Mouse (Mus musculus): ENCODE measurements around the gene Ankrd31. TPM values are rescaled to one million over a fixed set of nuclear protein-coding genes. Genes with fewer than 3 reads are reported as not detected.
"Not testable (repeated sequence)": the region's sequence is repeated elsewhere in the genome, so short reads cannot be mapped to it uniquely, and the experiment has no call there.

Ankrd31 gene
- polyA plus RNA-seq, 1 experiment from 2014 or later: not detected

DNA sequence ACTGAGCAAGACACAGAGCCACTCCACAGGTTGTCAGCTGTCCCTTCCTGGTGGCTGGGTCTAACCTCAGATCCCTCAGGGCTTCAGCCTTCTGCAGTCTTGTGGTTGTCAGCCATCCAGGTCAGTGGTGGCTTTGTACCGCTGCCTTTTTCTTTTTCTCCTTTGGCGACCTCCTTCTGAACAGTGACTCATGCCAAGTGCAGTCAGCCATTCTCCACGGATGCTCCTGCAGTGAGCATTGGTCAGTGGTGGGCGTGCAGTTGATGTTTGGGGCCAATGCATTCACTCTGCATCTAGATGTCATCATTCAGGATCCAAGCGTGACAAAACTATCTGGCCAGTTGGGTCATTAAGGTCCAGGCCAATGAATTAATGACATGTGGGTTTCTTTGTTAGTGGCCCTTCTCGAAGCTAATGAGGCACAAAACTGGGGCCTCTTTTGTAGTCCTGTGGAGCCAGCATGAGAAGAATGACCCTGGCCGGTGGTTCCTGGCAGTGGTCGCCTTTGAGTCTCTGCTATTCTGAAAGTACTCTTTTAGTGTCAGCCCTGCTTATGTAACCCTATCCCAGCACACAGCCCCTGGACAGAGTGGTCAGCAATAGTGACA, 180.5 kb downstream of the Ankrd31 start:
- WGBS: 9% methylated on average over 8 of the region's 8 CpGs
- 0 out of 2 replicates have a peak, but pooled peaks cover 7% of the 10 kb centered on the region for H3K4me1 ChIP-seq (replicated peaks; ENCODE audit: control insufficient read depth, insufficient read depth, low read length)
- H3K36me3 ChIP-seq (replicated peaks; ENCODE audit: control insufficient read depth, insufficient read depth): no peaks in the 10 kb centered on the region
- H3K4me3 ChIP-seq (replicated peaks; ENCODE audit: low read length): no peak overlapping the region
- H3K27me3 ChIP-seq (ENCODE audit: control insufficient read depth, insufficient read depth, low read length): peaks cover 42% of the 10 kb centered on the region
- DNase-seq (ENCODE audit: low spot score) (no peak), ATAC-seq (ENCODE audit: low FRiP score) (no peak)
- H3K4me2 ChIP-seq (replicated peaks): no peak overlapping the region
- H3K9me3 ChIP-seq (ENCODE audit: control insufficient read depth, low read length): no peaks in the 10 kb centered on the region
- H3K9ac ChIP-seq: no peak overlapping the region
- H3K27ac ChIP-seq: no peak overlapping the region

DNA sequence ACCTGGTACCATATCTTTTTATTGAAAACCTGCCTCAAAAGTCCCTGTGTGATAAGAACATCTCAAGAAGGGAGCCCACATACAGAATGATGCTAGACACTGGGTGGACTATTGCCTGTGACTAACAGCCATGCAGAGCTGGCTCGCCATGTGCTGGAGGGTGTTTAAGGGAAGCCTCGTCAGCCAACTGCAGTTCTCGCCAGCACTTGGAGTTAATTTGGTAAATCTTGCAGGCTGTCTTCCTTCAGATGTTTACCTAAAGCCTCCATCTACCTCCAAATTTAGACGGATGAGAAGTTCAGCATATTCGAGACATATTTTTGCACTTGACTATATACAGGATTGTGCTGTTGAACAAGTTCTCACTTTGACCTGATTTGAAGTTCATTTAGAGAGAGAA, 184.7 kb downstream of the Ankrd31 start:
- DNase-seq (ENCODE audit: low spot score) (no peak), ATAC-seq (ENCODE audit: low FRiP score) (no peak)
- Histone ChIP-seq H3K9me3 (ENCODE audit: control insufficient read depth, low read length) (no peaks in the 10 kb centered on the region), H3K4me2 (replicated peaks) (no peak overlapping the region), H3K27ac (no peak overlapping the region), H3K4me3 (replicated peaks; ENCODE audit: low read length) (no peak overlapping the region), H3K27me3 (ENCODE audit: control insufficient read depth, insufficient read depth, low read length) (peaks cover 2% of the 10 kb centered on the region; the same call in 1 of the 2 replicates), H3K36me3 (replicated peaks; ENCODE audit: control insufficient read depth, insufficient read depth) (no peaks in the 10 kb centered on the region), H3K9ac (no peak overlapping the region), H3K4me1 (replicated peaks; ENCODE audit: control insufficient read depth, insufficient read depth, low read length) (no peaks in the 10 kb centered on the region)
- 97% methylated on average over 5 of the region's 5 CpGs for WGBS

DNA sequence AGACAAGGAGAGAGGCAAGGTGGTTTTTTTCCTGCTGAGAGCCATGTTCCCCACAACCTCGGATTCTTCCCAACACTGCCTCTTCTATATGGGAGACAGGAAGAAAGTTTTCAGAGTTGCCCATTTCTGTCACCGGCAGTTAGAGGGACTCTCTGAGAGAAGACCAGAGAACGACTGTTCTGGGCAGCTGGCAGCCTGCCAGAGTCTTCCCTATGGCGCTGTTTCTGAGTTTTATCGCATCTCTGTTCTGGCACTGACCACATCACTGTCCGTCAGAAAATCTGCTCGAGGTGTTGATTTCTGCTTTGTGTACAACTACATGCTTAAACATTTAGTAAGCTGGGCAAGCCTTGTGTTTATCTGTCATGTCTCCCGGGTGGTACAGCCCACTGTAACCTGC, 185.3 kb downstream of the Ankrd31 start:
- H3K4me2 ChIP-seq (replicated peaks): no peak overlapping the region

DNA sequence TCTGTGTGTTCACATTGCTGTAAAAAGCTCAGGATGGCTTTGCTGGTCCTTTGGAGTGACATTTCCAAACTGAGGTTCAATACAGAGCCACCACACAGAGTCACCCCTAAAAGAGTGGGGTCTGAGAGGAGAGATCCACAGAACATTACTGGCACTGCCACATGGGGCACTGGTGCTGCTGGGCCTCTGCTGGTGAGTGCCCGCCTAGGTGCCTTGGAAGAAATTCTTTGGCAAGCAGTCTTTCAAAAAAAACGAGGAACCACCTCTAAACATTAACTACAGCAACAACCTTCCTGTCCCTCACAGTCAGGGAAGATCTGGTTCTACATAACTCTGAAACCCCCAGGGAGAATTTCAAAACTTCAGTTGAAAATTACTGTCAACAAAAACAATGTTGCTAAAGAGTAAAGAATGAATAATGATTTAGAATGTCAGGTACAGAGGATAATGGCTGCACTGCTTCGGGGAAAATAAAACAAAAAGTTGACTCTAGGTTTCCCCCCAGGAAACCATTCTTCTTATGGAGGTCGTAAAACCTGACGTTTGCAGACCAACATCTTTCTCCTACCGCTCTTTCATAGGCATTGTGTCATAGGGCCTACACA, 188.2 kb downstream of the Ankrd31 start:
- no peaks in the 10 kb centered on the region for H3K4me1 ChIP-seq (replicated peaks; ENCODE audit: control insufficient read depth, insufficient read depth, low read length)
- DNase-seq (ENCODE audit: low spot score) (no peak), ATAC-seq (ENCODE audit: low FRiP score) (no peak)
- H3K27me3 ChIP-seq (ENCODE audit: control insufficient read depth, insufficient read depth, low read length): no peaks in the 10 kb centered on the region
- H3K27ac ChIP-seq: no peak overlapping the region
- WGBS: 49% methylated on average over 6 of the region's 6 CpGs
- H3K9ac ChIP-seq: no peak overlapping the region
- no peaks in the 10 kb centered on the region for H3K36me3 ChIP-seq (replicated peaks; ENCODE audit: control insufficient read depth, insufficient read depth)
- no peaks in the 10 kb centered on the region for H3K9me3 ChIP-seq (ENCODE audit: control insufficient read depth, low read length)
- H3K4me2 ChIP-seq (replicated peaks): no peak overlapping the region
- H3K4me3 ChIP-seq (replicated peaks; ENCODE audit: low read length): no peak overlapping the region

More for the DNA sequence above, 185.3 kb downstream of the Ankrd31 start:
- Histone ChIP-seq H3K4me3 (replicated peaks; ENCODE audit: low read length) (no peak overlapping the region), H3K4me1 (replicated peaks; ENCODE audit: control insufficient read depth, insufficient read depth, low read length) (no peaks in the 10 kb centered on the region), H3K27me3 (ENCODE audit: control insufficient read depth, insufficient read depth, low read length) (no peaks in the 10 kb centered on the region), H3K36me3 (replicated peaks; ENCODE audit: control insufficient read depth, insufficient read depth) (no peaks in the 10 kb centered on the region), H3K9ac (no peak overlapping the region), H3K27ac (no peak overlapping the region), H3K9me3 (ENCODE audit: control insufficient read depth, low read length) (no peaks in the 10 kb centered on the region)
- 61% methylated on average over 8 of the region's 8 CpGs for WGBS
- no peak for ATAC-seq (ENCODE audit: low FRiP score)
- no peak for DNase-seq (ENCODE audit: low spot score)

DNA sequence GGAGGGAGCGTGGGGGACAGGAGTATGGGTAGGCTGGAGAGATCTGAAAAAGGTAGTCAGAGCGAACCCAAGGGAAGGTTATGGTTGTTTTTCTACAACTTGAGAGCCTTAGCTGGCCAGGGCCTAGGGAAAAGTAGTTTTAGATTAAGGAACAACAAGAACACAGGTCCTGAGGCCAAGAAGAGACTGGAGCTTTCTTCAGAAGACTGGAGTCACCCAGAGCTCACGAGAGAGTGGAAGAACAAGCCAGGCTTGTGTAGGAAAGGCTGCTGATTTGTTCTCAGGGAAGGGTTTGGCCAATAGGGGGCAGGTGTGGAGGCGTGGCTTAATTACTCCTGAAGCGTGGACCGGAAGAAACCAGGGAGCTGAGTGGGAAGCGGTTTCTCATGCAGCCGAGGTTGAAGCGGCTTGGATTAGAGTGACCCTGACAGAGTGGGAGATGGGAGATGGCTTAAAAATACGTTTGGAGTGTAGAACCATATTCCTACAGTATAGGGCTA, 189.0 kb downstream of the Ankrd31 start:
- H3K36me3 ChIP-seq (replicated peaks; ENCODE audit: control insufficient read depth, insufficient read depth): no peaks in the 10 kb centered on the region
- 72% methylated on average over 10 of the region's 10 CpGs for WGBS

DNA sequence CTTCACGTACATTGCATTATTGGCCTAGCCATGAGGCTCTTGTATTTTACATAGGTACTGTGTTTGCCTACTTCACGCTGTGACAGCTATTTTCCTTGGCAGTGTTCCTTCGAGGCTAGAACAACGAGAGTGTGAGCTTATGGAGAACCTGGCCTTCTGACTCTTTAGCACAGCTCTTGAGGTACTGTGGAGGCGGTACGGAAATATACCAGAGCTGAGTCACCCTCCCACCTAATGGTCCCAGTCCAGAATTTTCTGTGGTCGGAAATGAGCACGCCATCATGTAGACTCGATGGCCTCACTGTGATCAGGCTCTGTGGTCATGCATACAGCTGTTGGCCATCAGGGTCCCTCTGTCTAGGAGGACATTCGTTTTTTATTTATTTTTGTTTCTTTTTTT, 191.6 kb downstream of the Ankrd31 start:
- H3K27me3 ChIP-seq (ENCODE audit: control insufficient read depth, insufficient read depth, low read length): no peaks in the 10 kb centered on the region
- WGBS: 88% methylated on average over 10 of the region's 10 CpGs
- ATAC-seq (ENCODE audit: low FRiP score) (no peak), DNase-seq (ENCODE audit: low spot score) (no peak)
- H3K9ac ChIP-seq: no peak overlapping the region
- H3K36me3 ChIP-seq (replicated peaks; ENCODE audit: control insufficient read depth, insufficient read depth): no peaks in the 10 kb centered on the region
- no peak overlapping the region for H3K27ac ChIP-seq
- no peak overlapping the region for H3K4me2 ChIP-seq (replicated peaks)
- no peak overlapping the region for H3K4me3 ChIP-seq (replicated peaks; ENCODE audit: low read length)
- no peaks in the 10 kb centered on the region for H3K9me3 ChIP-seq (ENCODE audit: control insufficient read depth, low read length)
- no peaks in the 10 kb centered on the region for H3K4me1 ChIP-seq (replicated peaks; ENCODE audit: control insufficient read depth, insufficient read depth, low read length)

More for the DNA sequence above, 189.0 kb downstream of the Ankrd31 start:
- Histone ChIP-seq H3K9me3 (ENCODE audit: control insufficient read depth, low read length) (no peaks in the 10 kb centered on the region), H3K9ac (no peak overlapping the region), H3K27me3 (ENCODE audit: control insufficient read depth, insufficient read depth, low read length) (no peaks in the 10 kb centered on the region), H3K4me1 (replicated peaks; ENCODE audit: control insufficient read depth, insufficient read depth, low read length) (no peaks in the 10 kb centered on the region), H3K4me2 (replicated peaks) (no peak overlapping the region), H3K4me3 (replicated peaks; ENCODE audit: low read length) (no peak overlapping the region), H3K27ac (no peak overlapping the region)
- ATAC-seq (ENCODE audit: low FRiP score) (no peak), DNase-seq (ENCODE audit: low spot score) (no peak)

DNA sequence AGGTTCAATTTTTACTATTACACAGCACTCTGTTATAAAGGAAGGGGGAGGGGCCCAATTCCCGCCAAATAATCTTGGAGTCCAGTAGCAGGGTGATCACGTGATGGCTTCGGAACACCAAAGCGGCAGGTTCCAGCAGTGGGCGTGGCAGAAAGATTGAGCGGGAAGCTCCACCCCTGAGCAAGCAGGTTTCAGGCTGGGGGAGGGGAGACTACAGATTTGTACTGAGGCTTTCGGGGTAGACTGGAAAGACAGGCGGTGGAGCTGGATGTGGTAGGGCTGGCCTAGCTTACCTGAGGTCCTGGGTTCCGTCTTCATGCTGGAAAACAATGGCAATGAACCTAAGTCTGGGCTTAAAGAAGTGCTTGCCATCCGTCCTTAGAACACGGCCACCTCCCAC, 193.4 kb downstream of the Ankrd31 start:
- H3K9ac ChIP-seq; H3K4me3 ChIP-seq (replicated peaks; ENCODE audit: low read length); H3K9me3 ChIP-seq (ENCODE audit: control insufficient read depth, low read length); DNase-seq (ENCODE audit: low spot score); H3K4me2 ChIP-seq (replicated peaks); H3K4me1 ChIP-seq (replicated peaks; ENCODE audit: control insufficient read depth, insufficient read depth, low read length); H3K36me3 ChIP-seq (replicated peaks; ENCODE audit: control insufficient read depth, insufficient read depth); H3K27me3 ChIP-seq (ENCODE audit: control insufficient read depth, insufficient read depth, low read length); ATAC-seq (ENCODE audit: low FRiP score); H3K27ac ChIP-seq: not testable (repeated sequence)
- 92% methylated on average over 11 of the region's 11 CpGs for WGBS

DNA sequence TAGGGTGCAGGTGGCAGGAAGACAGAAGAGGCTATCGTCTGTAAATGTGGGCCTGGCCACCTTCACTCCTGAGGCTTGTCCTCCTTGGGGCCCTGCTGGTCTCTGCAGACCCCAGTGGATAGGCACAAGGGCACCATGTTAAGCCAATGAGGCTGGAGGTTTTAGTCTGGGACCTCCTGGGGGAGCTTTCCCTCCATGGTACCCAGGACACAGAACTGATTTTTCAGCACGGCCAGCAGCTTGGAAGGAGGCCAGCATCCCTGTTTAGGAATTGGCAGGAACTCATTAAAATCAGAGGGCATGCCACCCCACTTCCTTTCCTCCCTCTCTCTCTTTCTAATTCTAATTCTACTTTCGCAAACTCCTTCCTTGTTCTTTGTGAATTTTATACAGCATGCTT, 195.5 kb downstream of the Ankrd31 start:
- no peaks in the 10 kb centered on the region for H3K27me3 ChIP-seq (ENCODE audit: control insufficient read depth, insufficient read depth, low read length)
- DNase-seq (ENCODE audit: low spot score) (peak; percentile 50), ATAC-seq (ENCODE audit: low FRiP score) (no peak)
- no peak overlapping the region for H3K4me3 ChIP-seq (replicated peaks; ENCODE audit: low read length)
- no peak overlapping the region for H3K27ac ChIP-seq
- WGBS: 35% methylated on average over 3 of the region's 3 CpGs
- no peaks in the 10 kb centered on the region for H3K4me1 ChIP-seq (replicated peaks; ENCODE audit: control insufficient read depth, insufficient read depth, low read length)
- no peak overlapping the region for H3K4me2 ChIP-seq (replicated peaks)
- no peaks in the 10 kb centered on the region for H3K36me3 ChIP-seq (replicated peaks; ENCODE audit: control insufficient read depth, insufficient read depth)
- no peaks in the 10 kb centered on the region for H3K9me3 ChIP-seq (ENCODE audit: control insufficient read depth, low read length)
- H3K9ac ChIP-seq: no peak overlapping the region

DNA sequence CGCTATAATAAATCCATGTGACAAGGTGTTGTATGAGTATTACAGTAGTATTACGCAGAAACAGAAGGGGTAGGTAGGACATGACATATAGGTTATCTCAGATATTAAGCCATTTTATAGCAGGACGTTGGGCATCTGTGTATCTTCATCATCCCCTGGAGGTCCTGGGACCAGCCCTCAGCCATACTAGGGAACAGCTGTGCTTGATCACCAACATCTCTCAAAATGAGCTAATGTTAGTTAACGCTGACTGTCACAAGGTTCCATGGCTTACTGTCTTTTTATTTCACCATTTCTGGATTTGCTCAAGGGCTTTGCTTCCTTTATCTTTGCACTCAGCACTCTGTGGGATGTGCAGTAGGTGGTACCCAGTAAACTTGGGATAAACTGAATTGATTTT, 197.7 kb downstream of the Ankrd31 start:
- 93% methylated on average over 4 of the region's 4 CpGs for WGBS
- Histone ChIP-seq H3K27ac (no peak overlapping the region), H3K4me2 (replicated peaks) (no peak overlapping the region), H3K27me3 (ENCODE audit: control insufficient read depth, insufficient read depth, low read length) (no peaks in the 10 kb centered on the region), H3K4me3 (replicated peaks; ENCODE audit: low read length) (no peak overlapping the region), H3K9me3 (ENCODE audit: control insufficient read depth, low read length) (no peaks in the 10 kb centered on the region), H3K36me3 (replicated peaks; ENCODE audit: control insufficient read depth, insufficient read depth) (no peaks in the 10 kb centered on the region), H3K4me1 (replicated peaks; ENCODE audit: control insufficient read depth, insufficient read depth, low read length) (no peaks in the 10 kb centered on the region), H3K9ac (no peak overlapping the region)
- no peak for ATAC-seq (ENCODE audit: low FRiP score)
- no peak for DNase-seq (ENCODE audit: low spot score)

Data from hindbrain, embryonic 14.5 days (tissue).